Mouse (Mus musculus): Measurements from ENCODE around the gene Dip2b. TPM values are rescaled to one million over a fixed set of nuclear protein-coding genes. Genes with fewer than 3 reads are reported as not detected.

Dip2b gene
- polyA plus RNA-seq, 1 experiment from 2014 or later: 20.7 TPM

DNA sequence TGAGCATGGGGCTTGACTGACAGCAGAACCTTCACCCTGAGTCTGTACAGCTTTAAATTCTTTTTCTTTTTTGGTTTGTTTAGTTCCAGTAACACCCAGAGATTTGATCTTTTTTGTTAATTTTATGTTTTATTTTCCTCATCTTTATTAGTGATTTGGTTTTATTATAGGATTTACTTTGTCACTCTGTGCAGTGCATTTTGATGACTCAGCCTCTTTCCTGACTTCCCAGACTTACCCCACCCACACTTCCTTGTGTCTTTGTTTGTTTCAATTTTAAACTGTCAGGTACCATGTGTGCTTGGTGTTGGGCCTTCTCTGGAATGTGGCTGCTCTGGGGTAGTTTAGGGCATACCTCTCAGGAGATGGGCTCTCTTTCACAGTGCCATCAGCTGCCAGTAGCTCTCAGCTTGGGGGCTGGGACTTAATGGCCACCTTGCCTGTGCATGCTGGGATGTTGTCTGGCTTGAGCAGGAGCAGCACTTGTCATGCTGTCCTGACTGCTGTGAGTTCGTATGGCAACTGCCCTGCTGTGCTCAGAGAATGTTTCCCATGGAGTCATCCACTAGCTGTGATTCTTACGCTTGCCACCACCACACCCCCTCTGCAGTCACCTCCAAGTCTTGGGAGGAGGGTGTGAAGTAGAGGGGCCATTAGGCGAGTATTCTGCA, 125.1 kb downstream of the Dip2b start:
- Histone ChIP-seq H3K27me3 (ENCODE audit: control insufficient read depth, insufficient read depth, low read length) (no peaks in the 10 kb centered on the region), H3K4me1 (ENCODE audit: control insufficient read depth, insufficient read depth, low read length) (no peaks in the 10 kb centered on the region), H3K36me3 (ENCODE audit: control insufficient read depth, insufficient read depth, low read length) (peaks cover 45% of the 10 kb centered on the region), H3K27ac (ENCODE audit: low read depth, low read length) (no peak overlapping the region), H3K4me3 (ENCODE audit: low read length) (no peak overlapping the region), H3K4me2 (replicated peaks; ENCODE audit: low read depth, low read length) (no peak overlapping the region), H3K9me3 (ENCODE audit: control insufficient read depth, low read length) (no peaks in the 10 kb centered on the region), H3K9ac (ENCODE audit: low read depth, low read length) (no peak overlapping the region)
- no peak for ATAC-seq (ENCODE audit: low FRiP score, low TSS enrichment)
- 77% methylated on average over 3 of the region's 3 CpGs for WGBS

DNA sequence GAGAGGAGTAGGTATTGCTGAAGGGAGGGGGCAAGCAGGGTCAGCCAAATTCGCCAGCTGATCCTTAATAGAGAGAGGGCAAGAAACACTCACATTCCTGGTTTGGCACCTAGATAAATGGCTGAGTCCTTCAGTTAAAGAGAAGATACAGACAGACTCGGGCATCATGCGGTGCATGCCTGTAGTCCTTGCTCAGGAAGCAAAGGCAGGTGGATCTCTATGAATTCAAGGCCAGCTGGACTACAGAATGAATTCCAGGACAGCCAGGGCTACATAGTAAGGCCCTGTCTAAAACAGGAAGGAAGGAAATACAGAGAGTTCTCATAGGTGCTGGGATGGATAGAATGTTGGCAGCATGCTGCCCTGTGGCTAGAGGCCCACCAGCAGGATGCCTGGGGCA, 128.0 kb downstream of the Dip2b start:
- 80% methylated on average over 3 of the region's 3 CpGs for WGBS
- ATAC-seq (ENCODE audit: low FRiP score, low TSS enrichment): no peak
- Histone ChIP-seq H3K9ac (ENCODE audit: low read depth, low read length) (no peak overlapping the region), H3K4me2 (replicated peaks; ENCODE audit: low read depth, low read length) (no peak overlapping the region), H3K4me1 (ENCODE audit: control insufficient read depth, insufficient read depth, low read length) (no peaks in the 10 kb centered on the region), H3K4me3 (ENCODE audit: low read length) (no peak overlapping the region), H3K9me3 (ENCODE audit: control insufficient read depth, low read length) (no peaks in the 10 kb centered on the region), H3K27me3 (ENCODE audit: control insufficient read depth, insufficient read depth, low read length) (no peaks in the 10 kb centered on the region), H3K36me3 (ENCODE audit: control insufficient read depth, insufficient read depth, low read length) (peaks cover 61% of the 10 kb centered on the region), H3K27ac (ENCODE audit: low read depth, low read length) (no peak overlapping the region)

DNA sequence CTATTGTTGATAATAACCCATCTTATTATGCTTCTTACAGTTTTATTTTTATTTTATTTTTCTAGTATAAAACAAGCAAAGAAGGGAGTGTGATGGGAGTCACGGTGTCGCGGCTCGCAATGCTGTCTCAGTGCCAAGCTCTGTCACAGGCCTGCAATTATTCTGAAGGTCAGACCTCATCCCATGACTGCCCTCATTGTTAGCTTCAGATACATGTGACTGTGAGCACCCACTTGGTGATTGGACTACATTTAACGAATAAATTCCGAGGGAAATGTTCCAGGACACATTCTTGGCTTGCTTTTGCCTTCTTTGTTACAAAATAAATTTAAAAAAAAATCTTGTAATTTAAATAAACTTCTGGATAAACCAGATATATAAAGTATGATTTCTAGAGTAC, 129.3 kb downstream of the Dip2b start:
- 81% methylated on average over 6 of the region's 6 CpGs for WGBS
- ATAC-seq (ENCODE audit: low FRiP score, low TSS enrichment): no peak

DNA sequence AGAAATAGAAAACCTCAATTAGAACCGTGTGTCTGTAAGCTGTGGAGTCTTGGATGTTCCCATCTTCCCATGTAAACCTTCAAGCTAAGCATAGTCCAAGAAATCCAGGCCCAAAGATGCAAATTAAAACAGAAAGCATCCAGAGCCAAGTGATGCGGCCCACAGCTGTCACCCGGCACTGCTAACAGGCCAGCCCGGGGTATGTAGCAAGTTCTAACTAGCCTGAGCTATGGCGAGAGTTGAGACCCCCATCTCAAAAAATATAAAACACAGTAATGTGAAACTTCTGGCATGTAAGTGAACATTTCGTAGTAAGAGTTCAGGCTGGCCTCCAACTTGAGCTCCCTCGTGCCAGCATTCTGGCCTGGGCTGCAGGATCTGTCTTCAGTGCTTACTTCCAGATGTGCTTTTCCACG, 129.7 kb downstream of the Dip2b start:
- Histone ChIP-seq H3K27ac (ENCODE audit: low read depth, low read length) (no peak overlapping the region), H3K36me3 (ENCODE audit: control insufficient read depth, insufficient read depth, low read length) (peaks cover 63% of the 10 kb centered on the region)
- 87% methylated on average over 8 of the region's 8 CpGs for WGBS

More for the DNA sequence above, 129.3 kb downstream of the Dip2b start:
- no peaks in the 10 kb centered on the region for H3K27me3 ChIP-seq (ENCODE audit: control insufficient read depth, insufficient read depth, low read length)
- H3K9ac ChIP-seq (ENCODE audit: low read depth, low read length): no peak overlapping the region
- H3K9me3 ChIP-seq (ENCODE audit: control insufficient read depth, low read length): no peaks in the 10 kb centered on the region
- H3K4me2 ChIP-seq (replicated peaks; ENCODE audit: low read depth, low read length): no peak overlapping the region
- no peak overlapping the region for H3K4me3 ChIP-seq (ENCODE audit: low read length)
- H3K4me1 ChIP-seq (ENCODE audit: control insufficient read depth, insufficient read depth, low read length): no peaks in the 10 kb centered on the region
- no peak overlapping the region for H3K27ac ChIP-seq (ENCODE audit: low read depth, low read length)
- peaks cover 60% of the 10 kb centered on the region for H3K36me3 ChIP-seq (ENCODE audit: control insufficient read depth, insufficient read depth, low read length)

DNA sequence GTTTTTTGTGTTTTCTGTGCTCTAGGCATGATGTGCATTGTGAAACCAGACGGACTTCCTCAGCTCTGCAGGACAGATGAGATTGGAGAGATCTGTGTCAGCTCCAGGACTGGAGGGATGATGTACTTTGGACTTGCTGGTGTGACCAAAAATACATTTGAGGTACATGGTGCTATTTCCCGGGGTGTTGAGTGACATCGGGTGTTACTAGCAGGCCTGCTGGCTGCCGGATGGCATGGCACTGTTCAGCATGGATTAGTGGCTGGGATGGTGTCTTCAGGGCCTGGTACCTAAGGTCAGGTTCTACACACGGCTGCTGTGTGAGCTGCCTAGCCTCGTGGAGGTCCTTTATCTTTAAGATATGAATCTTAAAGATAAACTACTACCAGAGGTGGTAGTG, 136.7 kb downstream of the Dip2b start:
- no peak overlapping the region for H3K4me2 ChIP-seq (replicated peaks; ENCODE audit: low read depth, low read length)
- no peak overlapping the region for H3K9ac ChIP-seq (ENCODE audit: low read depth, low read length)
- ATAC-seq (ENCODE audit: low FRiP score, low TSS enrichment): no peak
- no peaks in the 10 kb centered on the region for H3K4me1 ChIP-seq (ENCODE audit: control insufficient read depth, insufficient read depth, low read length)
- no peaks in the 10 kb centered on the region for H3K9me3 ChIP-seq (ENCODE audit: control insufficient read depth, low read length)
- 89% methylated on average over 6 of the region's 6 CpGs for WGBS
- H3K27ac ChIP-seq (ENCODE audit: low read depth, low read length): no peak overlapping the region
- H3K27me3 ChIP-seq (ENCODE audit: control insufficient read depth, insufficient read depth, low read length): no peaks in the 10 kb centered on the region
- peaks cover 62% of the 10 kb centered on the region for H3K36me3 ChIP-seq (ENCODE audit: control insufficient read depth, insufficient read depth, low read length)
- H3K4me3 ChIP-seq (ENCODE audit: low read length): no peak overlapping the region

More for the DNA sequence above, 129.7 kb downstream of the Dip2b start:
- no peak overlapping the region for H3K4me3 ChIP-seq (ENCODE audit: low read length)
- no peaks in the 10 kb centered on the region for H3K4me1 ChIP-seq (ENCODE audit: control insufficient read depth, insufficient read depth, low read length)
- no peak for ATAC-seq (ENCODE audit: low FRiP score, low TSS enrichment)
- no peaks in the 10 kb centered on the region for H3K9me3 ChIP-seq (ENCODE audit: control insufficient read depth, low read length)
- no peak overlapping the region for H3K9ac ChIP-seq (ENCODE audit: low read depth, low read length)
- no peak overlapping the region for H3K4me2 ChIP-seq (replicated peaks; ENCODE audit: low read depth, low read length)
- no peaks in the 10 kb centered on the region for H3K27me3 ChIP-seq (ENCODE audit: control insufficient read depth, insufficient read depth, low read length)

- no peak for ATAC-seq (ENCODE audit: low FRiP score, low TSS enrichment)
- Histone ChIP-seq H3K4me3 (ENCODE audit: low read length) (no peak overlapping the region), H3K4me2 (replicated peaks; ENCODE audit: low read depth, low read length) (no peak overlapping the region), H3K36me3 (ENCODE audit: control insufficient read depth, insufficient read depth, low read length) (peaks cover 64% of the 10 kb centered on the region), H3K9ac (ENCODE audit: low read depth, low read length) (no peak overlapping the region), H3K27ac (ENCODE audit: low read depth, low read length) (no peak overlapping the region), H3K4me1 (ENCODE audit: control insufficient read depth, insufficient read depth, low read length) (no peaks in the 10 kb centered on the region), H3K9me3 (ENCODE audit: control insufficient read depth, low read length) (no peaks in the 10 kb centered on the region), H3K27me3 (ENCODE audit: control insufficient read depth, insufficient read depth, low read length) (no peaks in the 10 kb centered on the region)
- WGBS: 92% methylated on average over 3 of the region's 3 CpGs
These were observed 138.7 kb downstream of the Dip2b start for GRCm38 (mm10) chr15:100177167-100177566.

DNA sequence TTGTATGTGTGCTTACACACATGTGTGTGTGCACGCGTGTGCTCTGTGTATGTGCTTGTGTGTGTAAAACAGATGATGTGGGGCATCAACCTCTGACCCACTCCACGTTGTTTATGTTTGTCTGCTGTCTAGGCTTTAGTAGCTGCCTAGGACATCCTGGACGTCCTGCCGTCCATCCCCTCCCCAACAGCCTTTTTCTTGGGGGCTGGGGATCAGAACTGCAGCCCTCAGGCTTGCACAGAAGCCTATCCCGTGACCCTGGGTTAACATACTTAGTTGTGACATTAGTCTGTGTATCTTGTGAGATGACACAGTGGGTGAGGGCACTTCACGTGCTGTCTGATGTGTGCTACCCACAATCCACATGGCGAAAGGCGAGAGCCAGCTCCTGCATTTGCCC, 139.1 kb downstream of the Dip2b start:
- Histone ChIP-seq H3K9ac (ENCODE audit: low read depth, low read length) (no peak overlapping the region), H3K27ac (ENCODE audit: low read depth, low read length) (no peak overlapping the region), H3K4me1 (ENCODE audit: control insufficient read depth, insufficient read depth, low read length) (no peaks in the 10 kb centered on the region), H3K9me3 (ENCODE audit: control insufficient read depth, low read length) (no peaks in the 10 kb centered on the region), H3K36me3 (ENCODE audit: control insufficient read depth, insufficient read depth, low read length) (peaks cover 64% of the 10 kb centered on the region), H3K27me3 (ENCODE audit: control insufficient read depth, insufficient read depth, low read length) (no peaks in the 10 kb centered on the region), H3K4me2 (replicated peaks; ENCODE audit: low read depth, low read length) (no peak overlapping the region), H3K4me3 (ENCODE audit: low read length) (no peak overlapping the region)
- no peak for ATAC-seq (ENCODE audit: low FRiP score, low TSS enrichment)
- 80% methylated on average over 9 of the region's 9 CpGs for WGBS

- no peak overlapping the region for H3K9ac ChIP-seq (ENCODE audit: low read depth, low read length)
- WGBS: 56% methylated on average over 7 of the region's 7 CpGs
- H3K4me1 ChIP-seq (ENCODE audit: control insufficient read depth, insufficient read depth, low read length): no peaks in the 10 kb centered on the region
- no peak for ATAC-seq (ENCODE audit: low FRiP score, low TSS enrichment)
- no peak overlapping the region for H3K27ac ChIP-seq (ENCODE audit: low read depth, low read length)
- H3K27me3 ChIP-seq (ENCODE audit: control insufficient read depth, insufficient read depth, low read length): no peaks in the 10 kb centered on the region
- H3K4me2 ChIP-seq (replicated peaks; ENCODE audit: low read depth, low read length): no peak overlapping the region
- no peaks in the 10 kb centered on the region for H3K9me3 ChIP-seq (ENCODE audit: control insufficient read depth, low read length)
- H3K36me3 ChIP-seq (ENCODE audit: control insufficient read depth, insufficient read depth, low read length): peaks cover 63% of the 10 kb centered on the region
- H3K4me3 ChIP-seq (ENCODE audit: low read length): no peak overlapping the region
These were observed 140.0 kb downstream of the Dip2b start for GRCm38 (mm10) chr15:100178487-100178886.

DNA sequence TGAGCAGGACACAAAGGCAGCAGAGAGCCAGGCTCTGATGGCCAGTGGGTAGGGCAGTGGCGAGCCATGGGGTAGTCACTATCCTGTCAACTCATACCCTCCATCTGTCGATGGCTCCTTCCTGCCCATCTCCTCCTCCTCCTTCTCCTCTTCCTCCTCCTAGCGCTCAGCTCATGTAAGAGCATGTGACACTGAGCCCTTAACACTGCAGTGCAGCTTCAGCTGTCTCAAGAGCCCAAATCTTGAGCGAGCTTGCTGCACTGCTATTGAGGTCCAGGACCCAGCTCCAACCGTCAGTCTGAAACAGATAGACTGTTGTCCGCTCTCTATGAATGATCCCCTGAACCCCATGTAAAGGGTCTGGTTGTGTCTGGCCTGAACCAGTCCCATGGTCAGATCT, 141.2 kb downstream of the Dip2b start:
- ATAC-seq (ENCODE audit: low FRiP score, low TSS enrichment): no peak
- no peak overlapping the region for H3K9ac ChIP-seq (ENCODE audit: low read depth, low read length)
- H3K4me3 ChIP-seq (ENCODE audit: low read length): no peak overlapping the region
- no peaks in the 10 kb centered on the region for H3K27me3 ChIP-seq (ENCODE audit: control insufficient read depth, insufficient read depth, low read length)
- no peak overlapping the region for H3K27ac ChIP-seq (ENCODE audit: low read depth, low read length)
- no peaks in the 10 kb centered on the region for H3K4me1 ChIP-seq (ENCODE audit: control insufficient read depth, insufficient read depth, low read length)
- peaks cover 62% of the 10 kb centered on the region for H3K36me3 ChIP-seq (ENCODE audit: control insufficient read depth, insufficient read depth, low read length)
- no peaks in the 10 kb centered on the region for H3K9me3 ChIP-seq (ENCODE audit: control insufficient read depth, low read length)
- H3K4me2 ChIP-seq (replicated peaks; ENCODE audit: low read depth, low read length): no peak overlapping the region
- WGBS: 96% methylated on average over 6 of the region's 6 CpGs
